23 mouse cellular contexts compared by ENCODE assay signal in the genomic region with DNA sequence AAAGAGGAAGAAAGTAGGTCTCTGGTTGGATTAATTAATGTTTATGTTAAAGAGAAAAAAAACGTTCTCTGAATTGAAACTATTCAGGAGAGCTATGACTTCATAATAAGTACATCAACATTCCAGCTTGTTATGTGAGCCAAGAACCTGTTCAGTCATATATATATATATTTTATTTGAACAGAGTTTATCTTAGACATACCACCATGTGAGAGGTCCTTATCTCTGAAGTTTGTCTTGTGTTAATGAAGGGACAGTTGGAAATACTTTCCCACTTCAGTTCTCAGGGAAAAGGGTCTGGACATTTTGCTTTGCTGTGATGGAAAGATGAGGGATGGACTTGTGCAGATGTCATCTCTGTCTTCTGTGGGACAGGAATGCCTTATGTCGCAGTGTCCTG.
DNase-seq lines count a peak whose midpoint lies in the region; ATAC-seq lines count a peak whose summit lies in the region.
"Had no signal": no experiment of that assay in that cellular context is flagged by ENCODE, and none has a peak within 500 bp of the region (broad histone marks: within the 10 kb centered on the region; RNA-seq: fewer than 3 reads in every experiment).

No protein-coding gene starts in this region.

- 51% methylated on average over 2 of the region's 2 CpGs for WGBS in liver, embryonic 12.5 days (ENCODE audit: insufficient replicate concordance)
- WGBS in liver, embryonic 11.5 days: 57% methylated on average over 2 of the region's 2 CpGs
- 82% methylated on average over 2 of the region's 2 CpGs for WGBS in midbrain, embryonic 11.5 days
- WGBS in midbrain, embryonic 15.5 days: 90% methylated on average over 2 of the region's 2 CpGs

- no peaks in the 10 kb centered on the region for H3K9me3 ChIP-seq in liver, embryonic 12.5 days (replicated peaks)
- no peaks in the 10 kb centered on the region for H3K9me3 ChIP-seq in liver, embryonic 11.5 days (ENCODE audit: control insufficient read depth, low read length)
- H3K9me3 ChIP-seq in midbrain, embryonic 11.5 days (ENCODE audit: control insufficient read depth, low read length): no peaks in the 10 kb centered on the region
- no peaks in the 10 kb centered on the region for H3K9me3 ChIP-seq in midbrain, embryonic 15.5 days
- H3K9me3 ChIP-seq: embryonic facial prominence, embryonic 10.5 days; embryonic facial prominence, embryonic 13.5 days; hindbrain, embryonic 12.5 days; hindbrain, embryonic 15.5 days had no signal

- no peak overlapping the region for H3K9ac ChIP-seq in liver, embryonic 12.5 days
- no peak overlapping the region for H3K9ac ChIP-seq in liver, embryonic 11.5 days (ENCODE audit: low read depth, low read length)
- H3K9ac ChIP-seq in midbrain, embryonic 11.5 days (ENCODE audit: low read length): no peak overlapping the region
- no peak overlapping the region for H3K9ac ChIP-seq in midbrain, embryonic 15.5 days
- H3K9ac ChIP-seq: embryonic facial prominence, embryonic 13.5 days; forebrain, postnatal 0 days; hindbrain, embryonic 12.5 days; hindbrain, embryonic 15.5 days had no signal

- no peak overlapping the region for H3K4me3 ChIP-seq in liver, embryonic 12.5 days
- no peak overlapping the region for H3K4me3 ChIP-seq in liver, embryonic 11.5 days (ENCODE audit: low read depth, low read length)
- no peak overlapping the region for H3K4me3 ChIP-seq in midbrain, embryonic 11.5 days (ENCODE audit: low read depth, low read length)
- no peak overlapping the region for H3K4me3 ChIP-seq in midbrain, embryonic 15.5 days
- H3K4me3 ChIP-seq: embryonic facial prominence, embryonic 10.5 days; embryonic facial prominence, embryonic 13.5 days; gastrocnemius, adult 2 months; hindbrain, embryonic 12.5 days; hindbrain, embryonic 15.5 days had no signal

- peak overlapping the region; percentile 12; the same call in 1 of the 2 replicates for H3K4me2 ChIP-seq in liver, embryonic 12.5 days
- H3K4me2 ChIP-seq in liver, embryonic 11.5 days: no peak overlapping the region
- no peak overlapping the region for H3K4me2 ChIP-seq in midbrain, embryonic 11.5 days
- no peak overlapping the region for H3K4me2 ChIP-seq in midbrain, embryonic 15.5 days
- H3K4me2 ChIP-seq: embryonic facial prominence, embryonic 13.5 days; heart, embryonic 11.5 days; hindbrain, embryonic 12.5 days; hindbrain, embryonic 15.5 days had no signal

- H3K36me3 ChIP-seq in liver, embryonic 12.5 days: no peaks in the 10 kb centered on the region
- no peaks in the 10 kb centered on the region for H3K36me3 ChIP-seq in liver, embryonic 11.5 days (ENCODE audit: control insufficient read depth, insufficient read depth, low read length)
- no peaks in the 10 kb centered on the region for H3K36me3 ChIP-seq in midbrain, embryonic 11.5 days (ENCODE audit: control insufficient read depth, insufficient read depth, low read length)
- no peaks in the 10 kb centered on the region for H3K36me3 ChIP-seq in midbrain, embryonic 15.5 days (replicated peaks)
- H3K36me3 ChIP-seq: embryonic facial prominence, embryonic 10.5 days; embryonic facial prominence, embryonic 13.5 days; hindbrain, embryonic 12.5 days; hindbrain, embryonic 15.5 days had no signal

- peak; percentile 28; the same call in 1 of the 2 replicates for ATAC-seq in liver, embryonic 12.5 days
- ATAC-seq in liver, embryonic 11.5 days (replicated peaks; ENCODE audit: low FRiP score): no peak; the same call in 1 of the 2 replicates
- ATAC-seq in midbrain, embryonic 11.5 days (ENCODE audit: low FRiP score): no peak
- ATAC-seq in midbrain, embryonic 15.5 days (replicated peaks): no peak
- 0 out of 2 replicates have a peak, but pooled peaks have one; percentile 37 for ATAC-seq in erythroblast, adult 5-6 weeks (replicated peaks; ENCODE audit: low FRiP score, poor library complexity, severe bottlenecking)
- ATAC-seq: activated CD4-positive, CD25-positive, alpha-beta regulatory T cell, adult 4 months; forebrain, embryonic 14.5 days; forebrain, postnatal 0 days had no signal

- DNase-seq in liver, embryonic 11.5 days (ENCODE audit: low spot score): no peak
- peak; percentile 70 for DNase-seq in midbrain, embryonic 11.5 days (ENCODE audit: low spot score, missing footprints)
- DNase-seq in spleen, postnatal 14 days (ENCODE audit: low spot score in 2 of 2): no peak
- DNase-seq: adrenal gland, adult 8-10 months; adrenal gland, postnatal 25 days; cerebellum, adult 11-12 months; cerebellum, adult 8-10 months; cerebellum, postnatal 10 days; cerebellum, postnatal 36 days; embryo, embryonic 11 days; forebrain, postnatal 0 days; gastrocnemius, adult 2 months; gastrocnemius, postnatal 14 days had no signal

- peak overlapping the region; percentile 64; the same call in 1 of the 2 replicates for H3K27ac ChIP-seq in liver, embryonic 12.5 days
- no peak overlapping the region for H3K27ac ChIP-seq in liver, embryonic 11.5 days (ENCODE audit: low read depth, low read length)
- no peak overlapping the region for H3K27ac ChIP-seq in midbrain, embryonic 11.5 days (ENCODE audit: low read depth, low read length)
- H3K27ac ChIP-seq in midbrain, embryonic 15.5 days: no peak overlapping the region
- H3K27ac ChIP-seq: embryonic facial prominence, embryonic 10.5 days; embryonic facial prominence, embryonic 13.5 days; gastrocnemius, adult 2 months; hindbrain, embryonic 12.5 days; hindbrain, embryonic 15.5 days had no signal

- peaks cover 45% of the 10 kb centered on the region for H3K4me1 ChIP-seq in liver, embryonic 12.5 days
- peaks cover 26% of the 10 kb centered on the region for H3K4me1 ChIP-seq in liver, embryonic 11.5 days (replicated peaks; ENCODE audit: control insufficient read depth, insufficient read depth, low read length)
- no peaks in the 10 kb centered on the region for H3K4me1 ChIP-seq in midbrain, embryonic 11.5 days (ENCODE audit: control insufficient read depth, insufficient read depth, low read length)
- H3K4me1 ChIP-seq in midbrain, embryonic 15.5 days: no peaks in the 10 kb centered on the region
- H3K4me1 ChIP-seq: embryonic facial prominence, embryonic 10.5 days; hindbrain, embryonic 12.5 days; hindbrain, embryonic 15.5 days had no signal

- H3K27me3 ChIP-seq in liver, embryonic 12.5 days (replicated peaks): 0 out of 2 replicates have a peak, but pooled peaks cover 12% of the 10 kb centered on the region
- H3K27me3 ChIP-seq in liver, embryonic 11.5 days (replicated peaks; ENCODE audit: control insufficient read depth, insufficient read depth, low read length): no peaks in the 10 kb centered on the region
- H3K27me3 ChIP-seq in midbrain, embryonic 11.5 days (ENCODE audit: control insufficient read depth, insufficient read depth, low read length): no peaks in the 10 kb centered on the region
- no peaks in the 10 kb centered on the region for H3K27me3 ChIP-seq in midbrain, embryonic 15.5 days (replicated peaks)
- H3K27me3 ChIP-seq: embryonic facial prominence, embryonic 13.5 days; hindbrain, embryonic 12.5 days; hindbrain, embryonic 15.5 days had no signal

Comparison
In these comparisons a context has a peak if more than half of its experiments do, and no peak if none do; other contexts are left out.
1. ATAC-seq: peak in liver, embryonic 12.5 days (single experiment) and erythroblast, adult 5-6 weeks (single experiment); none in liver, embryonic 11.5 days (single experiment), midbrain, embryonic 11.5 days (single experiment) and midbrain, embryonic 15.5 days (single experiment).